Mouse (Mus musculus) adrenal gland, adult 2 months (tissue): ENCODE measurements at regions not wholly inside any gene's neighbourhood (a gene's known extent, or its start where the extent isn't known, plus 50 kb on each side); places are given as distances from the start of the nearest gene placed in this dataset.
A peak's percentile ranks its signal among the peaks of the same experiment; 100 is the strongest.

Experiments
- DNase-seq: peaks from one replicate; pipeline ENCODE4 v3.0.0; 2021

- DNase-seq, result no peak
These were observed 349.3 kb downstream of the Zfp619 start for GRCm38 (mm10) chr7:39866674-39867428.

- no peak for DNase-seq
These were observed 349.9 kb downstream of the Zfp619 start for GRCm38 (mm10) chr7:39867451-39867850.

- no peak for DNase-seq
These were observed 364.5 kb downstream of the Zfp619 start for GRCm38 (mm10) chr7:39882113-39882512.

GRCm38 (mm10) chr7:39894208-39894896 is 376.8 kb downstream of the Zfp619 start:
- no peak for DNase-seq

- DNase-seq, result no peak
These were observed 379.4 kb downstream of the Zfp619 start for GRCm38 (mm10) chr7:39896918-39897317.

- no peak for DNase-seq
These were observed 380.7 kb downstream of the Zfp619 start for GRCm38 (mm10) chr7:39898268-39898667.

GRCm38 (mm10) chr7:39933946-39934345 is 416.4 kb downstream of the Zfp619 start:
- DNase-seq, result no peak

- no peak for DNase-seq
These were observed 419.7 kb downstream of the Zfp619 start for GRCm38 (mm10) chr7:39937262-39937661.

GRCm38 (mm10) chr7:39942262-39942900 is 424.8 kb downstream of the Zfp619 start:
- peak; percentile 24 for DNase-seq

- DNase-seq, result no peak
These were observed 436.5 kb downstream of the Zfp619 start for GRCm38 (mm10) chr7:39954110-39954509.

- DNase-seq, result no peak
These were observed 437.4 kb downstream of the Zfp619 start for GRCm38 (mm10) chr7:39954931-39955330.

- DNase-seq, result no peak
These were observed 460.6 kb downstream of the Zfp619 start for GRCm38 (mm10) chr7:39978121-39978520.

- no peak for DNase-seq
These were observed 464.1 kb downstream of the Zfp619 start for GRCm38 (mm10) chr7:39981647-39982046.
